Mouse (Mus musculus): ENCODE data around the gene Acadl. TPM values are rescaled to one million over a fixed set of nuclear protein-coding genes. Genes with fewer than 3 reads are reported as not detected.

Acadl gene
- polyA plus RNA-seq (2014; fragmentation: Nextera tagmentation; extraction: Ambion mirVana) = 40.7 and 60.7 TPM in 2 replicates

DNA sequence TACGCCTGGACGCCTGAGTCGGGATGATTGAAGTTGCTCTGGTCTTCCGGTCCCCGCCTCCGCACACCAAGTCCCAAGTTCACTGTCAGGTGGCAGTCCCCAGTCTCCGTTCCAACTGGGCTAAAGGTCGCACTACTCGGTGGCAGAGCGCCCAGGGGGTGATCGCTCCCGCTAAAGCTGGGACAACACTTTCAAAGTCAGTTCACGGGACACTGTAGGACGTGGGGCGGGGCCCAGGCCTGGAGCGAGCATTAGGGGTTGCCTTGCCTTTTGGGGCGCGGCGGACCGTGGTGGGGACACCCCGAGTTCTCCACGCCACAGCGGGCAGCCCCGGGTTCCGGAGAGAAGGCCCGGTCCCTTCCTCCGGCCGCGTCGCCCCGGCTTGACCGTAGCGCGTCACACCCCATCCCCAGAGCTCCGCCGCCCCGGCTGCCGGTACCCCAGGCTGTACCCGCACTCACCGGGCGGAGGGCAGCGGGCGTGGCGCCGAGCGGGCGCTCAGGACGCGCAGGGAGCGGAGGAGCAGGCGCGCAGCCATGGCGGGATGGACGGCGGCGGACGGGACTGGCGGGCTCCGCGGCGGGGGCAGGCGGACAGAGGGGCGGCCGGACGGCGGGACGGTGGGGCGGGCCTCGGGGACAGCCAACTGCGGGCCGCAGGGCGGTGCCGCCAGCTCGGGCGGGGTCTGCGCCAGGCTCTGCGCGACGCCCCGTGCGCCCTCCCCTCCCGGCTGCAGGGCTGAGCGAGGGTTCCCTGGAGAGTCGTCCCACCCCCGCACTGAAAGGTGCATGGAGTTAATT is at the start of gene Acadl:
Gene Acadl (minus strand): TSS at position 566 of the 800 bp plus-strand sequence.
- H3K4me3 ChIP-seq (ENCODE audit: low read depth, low read length) = peak within 1 kb of the TSS; percentile 70
- no peaks in the 10 kb centered on the region for H3K27me3 ChIP-seq (ENCODE audit: control insufficient read depth, insufficient read depth, low read length)
- ATAC-seq (ENCODE audit: low read depth) = peak; percentile 90
- no peaks in the 10 kb centered on the region for H3K4me1 ChIP-seq (ENCODE audit: control insufficient read depth, insufficient read depth, low read length)
- no peaks in the 10 kb centered on the region for H3K36me3 ChIP-seq (ENCODE audit: control insufficient read depth, insufficient read depth, low read length)
- H3K9me3 ChIP-seq (ENCODE audit: control insufficient read depth, low read length) = 0 out of 2 replicates have a peak, but pooled peaks cover 2% of the 10 kb centered on the region
- peak within 1 kb of the TSS; percentile 73; the same call in 1 of the 2 replicates for H3K27ac ChIP-seq (ENCODE audit: low read depth, low read length)
- under 1% methylated on average over 82 of the region's 85 CpGs for WGBS
- H3K4me2 ChIP-seq (ENCODE audit: low read depth, low read length) = peak within 1 kb of the TSS; percentile 82
- H3K9ac ChIP-seq (replicated peaks; ENCODE audit: low read depth, low read length) = peak within 1 kb of the TSS; percentile 82

DNA sequence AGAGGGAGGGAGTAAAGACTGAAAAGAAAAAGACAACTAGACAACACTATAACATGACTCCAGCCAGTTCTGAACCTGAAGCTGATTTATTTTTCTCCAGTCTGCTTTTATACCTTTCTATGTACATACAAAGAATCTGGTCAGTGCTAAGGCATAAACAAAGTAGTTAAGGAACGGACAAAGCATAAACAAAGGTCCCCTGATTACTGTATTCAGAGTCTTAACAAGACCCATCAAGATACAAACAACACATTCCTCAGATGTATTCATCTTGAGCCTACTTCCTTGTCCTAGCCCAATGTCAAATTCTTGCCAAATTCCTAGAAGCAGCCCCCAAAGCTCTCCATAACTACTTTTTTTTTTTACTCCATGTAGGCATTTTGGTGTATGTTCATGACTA is 49.2 kb upstream of the Acadl start:
- 84% methylated on average over 1 of the region's 1 CpGs for WGBS
- Histone ChIP-seq H3K9me3 (ENCODE audit: control insufficient read depth, low read length) (no peaks in the 10 kb centered on the region), H3K27me3 (ENCODE audit: control insufficient read depth, insufficient read depth, low read length) (no peaks in the 10 kb centered on the region), H3K4me1 (ENCODE audit: control insufficient read depth, insufficient read depth, low read length) (no peaks in the 10 kb centered on the region), H3K4me2 (ENCODE audit: low read depth, low read length) (no peak overlapping the region), H3K4me3 (ENCODE audit: low read depth, low read length) (no peak overlapping the region), H3K27ac (ENCODE audit: low read depth, low read length) (no peak overlapping the region), H3K36me3 (ENCODE audit: control insufficient read depth, insufficient read depth, low read length) (no peaks in the 10 kb centered on the region), H3K9ac (replicated peaks; ENCODE audit: low read depth, low read length) (no peak overlapping the region)
- no peak for ATAC-seq (ENCODE audit: low read depth)

DNA sequence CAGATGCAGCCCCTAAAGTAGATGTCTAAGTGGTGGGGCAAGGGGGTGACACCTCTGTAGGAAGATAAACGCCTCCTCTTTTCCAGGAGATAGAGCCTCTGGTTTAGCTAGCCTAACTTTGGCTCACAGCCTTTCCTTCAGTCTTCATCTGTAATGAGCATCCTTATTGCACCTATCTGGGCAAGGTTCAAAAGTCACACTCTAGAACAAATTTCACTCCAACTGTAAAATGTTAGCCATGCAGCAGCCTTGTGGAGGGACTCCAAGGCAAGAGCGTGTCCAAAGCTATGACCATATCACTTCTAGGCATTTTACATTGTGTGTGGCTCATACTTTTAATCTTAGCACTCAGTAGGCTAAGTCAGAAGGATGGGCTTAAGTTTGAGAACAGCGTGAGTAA is 39.5 kb upstream of the Acadl start:
- WGBS = 90% methylated on average over 3 of the region's 3 CpGs
- Histone ChIP-seq H3K4me1 (ENCODE audit: control insufficient read depth, insufficient read depth, low read length) (peaks cover under 1% of the 10 kb centered on the region; the same call in 1 of the 2 replicates), H3K4me2 (ENCODE audit: low read depth, low read length) (no peak overlapping the region), H3K27me3 (ENCODE audit: control insufficient read depth, insufficient read depth, low read length) (no peaks in the 10 kb centered on the region), H3K9ac (replicated peaks; ENCODE audit: low read depth, low read length) (no peak overlapping the region), H3K27ac (ENCODE audit: low read depth, low read length) (no peak overlapping the region), H3K36me3 (ENCODE audit: control insufficient read depth, insufficient read depth, low read length) (no peaks in the 10 kb centered on the region), H3K4me3 (ENCODE audit: low read depth, low read length) (no peak overlapping the region), H3K9me3 (ENCODE audit: control insufficient read depth, low read length) (no peaks in the 10 kb centered on the region)
- ATAC-seq (ENCODE audit: low read depth) = no peak

DNA sequence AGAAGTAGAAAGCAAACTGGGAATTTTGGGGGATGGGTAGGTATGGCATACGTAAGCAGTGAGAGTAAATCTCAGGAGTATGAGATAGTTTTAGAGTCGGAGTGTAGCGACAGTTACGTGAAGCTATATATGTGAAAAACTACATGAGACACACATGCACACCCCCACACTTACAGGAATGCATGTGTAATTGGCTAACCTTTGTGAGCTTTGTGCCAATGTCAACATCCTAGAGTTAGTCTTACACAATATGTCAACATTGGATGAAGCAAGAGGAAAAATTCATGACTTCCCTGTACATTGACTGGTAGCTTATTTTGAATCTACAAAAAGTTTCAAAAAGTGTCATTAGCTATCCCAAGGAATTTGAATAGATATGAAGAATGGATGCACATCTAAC is 37.9 kb upstream of the Acadl start:
- Histone ChIP-seq H3K4me1 (ENCODE audit: control insufficient read depth, insufficient read depth, low read length) (peaks cover 5% of the 10 kb centered on the region; the same call in 1 of the 2 replicates), H3K36me3 (ENCODE audit: control insufficient read depth, insufficient read depth, low read length) (no peaks in the 10 kb centered on the region), H3K4me2 (ENCODE audit: low read depth, low read length) (no peak overlapping the region), H3K4me3 (ENCODE audit: low read depth, low read length) (no peak overlapping the region), H3K27me3 (ENCODE audit: control insufficient read depth, insufficient read depth, low read length) (no peaks in the 10 kb centered on the region), H3K9ac (replicated peaks; ENCODE audit: low read depth, low read length) (no peak overlapping the region), H3K27ac (ENCODE audit: low read depth, low read length) (no peak overlapping the region), H3K9me3 (ENCODE audit: control insufficient read depth, low read length) (no peaks in the 10 kb centered on the region)
- no peak for ATAC-seq (ENCODE audit: low read depth)
- WGBS = 95% methylated on average over 4 of the region's 4 CpGs

DNA sequence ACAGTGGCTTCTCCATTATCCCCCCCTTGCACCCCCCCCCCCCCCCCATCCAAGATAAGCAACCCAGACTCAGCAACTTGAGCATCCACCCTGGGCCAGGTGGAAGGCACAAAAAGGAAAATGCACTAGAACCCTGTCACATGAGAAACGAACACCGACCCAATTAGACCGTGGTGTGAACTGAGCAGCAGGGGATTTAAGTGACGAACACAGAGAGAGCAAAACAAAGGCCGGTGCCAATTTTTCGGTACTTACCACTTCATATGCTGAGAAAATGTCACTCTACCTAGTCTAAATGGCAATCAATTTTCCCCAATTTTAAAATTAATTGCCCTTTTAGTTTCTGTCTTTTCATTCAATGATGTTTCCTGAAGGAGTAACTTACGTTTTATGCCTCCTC is 35.2 kb upstream of the Acadl start:
- Histone ChIP-seq H3K4me3 (ENCODE audit: low read depth, low read length) (no peak overlapping the region), H3K9ac (replicated peaks; ENCODE audit: low read depth, low read length) (no peak overlapping the region), H3K4me1 (ENCODE audit: control insufficient read depth, insufficient read depth, low read length) (peaks cover 7% of the 10 kb centered on the region; the same call in 1 of the 2 replicates), H3K9me3 (ENCODE audit: control insufficient read depth, low read length) (no peaks in the 10 kb centered on the region), H3K4me2 (ENCODE audit: low read depth, low read length) (no peak overlapping the region), H3K27ac (ENCODE audit: low read depth, low read length) (no peak overlapping the region), H3K27me3 (ENCODE audit: control insufficient read depth, insufficient read depth, low read length) (no peaks in the 10 kb centered on the region), H3K36me3 (ENCODE audit: control insufficient read depth, insufficient read depth, low read length) (no peaks in the 10 kb centered on the region)
- ATAC-seq (ENCODE audit: low read depth) = no peak
- 63% methylated on average over 7 of the region's 7 CpGs for WGBS

DNA sequence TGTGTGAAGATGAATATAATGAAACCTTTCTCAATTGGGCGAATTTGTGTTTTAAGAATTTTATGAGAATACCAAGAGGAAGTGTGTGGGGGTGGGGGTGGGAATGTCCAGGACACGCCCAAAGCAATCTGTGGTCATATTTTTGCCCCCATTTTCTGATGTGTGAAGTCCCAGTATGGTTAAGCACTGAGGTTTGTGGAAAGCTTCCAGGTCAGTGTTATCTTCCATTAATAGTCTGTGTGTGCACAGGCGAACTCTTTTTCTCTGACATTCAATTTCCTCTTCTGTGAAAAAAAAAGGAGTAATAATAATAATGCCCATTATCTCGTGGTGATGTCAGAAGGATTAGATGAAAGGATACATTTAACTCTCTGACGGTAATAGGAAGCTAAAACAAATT is 33.5 kb upstream of the Acadl start:
- no peaks in the 10 kb centered on the region for H3K9me3 ChIP-seq (ENCODE audit: control insufficient read depth, low read length)
- peak overlapping the region; percentile 82 for H3K27ac ChIP-seq (ENCODE audit: low read depth, low read length)
- no peaks in the 10 kb centered on the region for H3K36me3 ChIP-seq (ENCODE audit: control insufficient read depth, insufficient read depth, low read length)
- H3K4me2 ChIP-seq (ENCODE audit: low read depth, low read length) = peak overlapping the region; percentile 42; the same call in 1 of the 2 replicates
- peak overlapping the region; percentile 50; the same call in 1 of the 2 replicates for H3K9ac ChIP-seq (replicated peaks; ENCODE audit: low read depth, low read length)
- H3K4me1 ChIP-seq (ENCODE audit: control insufficient read depth, insufficient read depth, low read length) = peaks cover 7% of the 10 kb centered on the region; the same call in 1 of the 2 replicates
- WGBS = 35% methylated on average over 5 of the region's 5 CpGs
- peak; percentile 60 for ATAC-seq (ENCODE audit: low read depth)
- H3K27me3 ChIP-seq (ENCODE audit: control insufficient read depth, insufficient read depth, low read length) = no peaks in the 10 kb centered on the region
- H3K4me3 ChIP-seq (ENCODE audit: low read depth, low read length) = no peak overlapping the region

DNA sequence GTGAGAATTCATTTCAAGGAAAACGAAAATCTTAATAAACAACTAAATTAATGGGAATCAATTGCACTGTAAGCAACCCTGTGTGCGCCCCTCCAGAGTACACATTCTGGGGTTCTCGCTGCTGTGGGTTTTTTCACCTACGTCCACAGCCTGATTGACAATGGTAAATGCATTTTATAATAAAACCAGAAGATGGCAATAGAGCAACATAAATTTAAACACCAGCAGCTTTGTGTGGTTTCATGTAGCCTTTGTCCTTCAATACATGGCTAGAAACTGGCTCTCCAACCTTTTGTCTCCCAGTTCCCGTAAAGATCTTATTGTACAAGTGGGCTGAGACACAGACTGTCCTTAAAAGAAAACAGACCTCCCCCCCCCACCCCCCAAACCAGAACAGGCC is 33.0 kb upstream of the Acadl start:
- Histone ChIP-seq H3K4me1 (ENCODE audit: control insufficient read depth, insufficient read depth, low read length) (peaks cover 7% of the 10 kb centered on the region; the same call in 1 of the 2 replicates), H3K36me3 (ENCODE audit: control insufficient read depth, insufficient read depth, low read length) (no peaks in the 10 kb centered on the region), H3K27me3 (ENCODE audit: control insufficient read depth, insufficient read depth, low read length) (no peaks in the 10 kb centered on the region), H3K4me3 (ENCODE audit: low read depth, low read length) (no peak overlapping the region), H3K9ac (replicated peaks; ENCODE audit: low read depth, low read length) (peak overlapping the region; percentile 50; the same call in 1 of the 2 replicates), H3K4me2 (ENCODE audit: low read depth, low read length) (peak overlapping the region; percentile 42; the same call in 1 of the 2 replicates), H3K27ac (ENCODE audit: low read depth, low read length) (peak overlapping the region; percentile 82), H3K9me3 (ENCODE audit: control insufficient read depth, low read length) (no peaks in the 10 kb centered on the region)
- 31% methylated on average over 5 of the region's 5 CpGs for WGBS
- ATAC-seq (ENCODE audit: low read depth) = peak; percentile 87

DNA sequence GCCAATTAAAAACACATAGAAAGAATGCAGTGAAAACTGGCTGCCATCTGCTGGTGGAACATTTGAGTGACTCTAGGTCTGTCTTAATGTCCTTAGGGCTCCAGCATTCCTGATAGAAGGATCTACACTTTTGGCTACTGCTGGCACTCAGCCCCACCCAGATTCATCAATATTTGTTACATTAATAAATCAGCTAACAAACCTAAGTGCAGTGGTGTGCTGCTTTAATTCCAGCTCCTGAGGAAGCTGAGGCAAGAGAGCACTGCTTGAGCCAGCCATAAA is 32.7 kb upstream of the Acadl start:
- ATAC-seq (ENCODE audit: low read depth) = peak; percentile 77
- Histone ChIP-seq H3K9me3 (ENCODE audit: control insufficient read depth, low read length) (no peaks in the 10 kb centered on the region), H3K27me3 (ENCODE audit: control insufficient read depth, insufficient read depth, low read length) (no peaks in the 10 kb centered on the region), H3K27ac (ENCODE audit: low read depth, low read length) (no peak overlapping the region; the same call in 1 of the 2 replicates), H3K36me3 (ENCODE audit: control insufficient read depth, insufficient read depth, low read length) (no peaks in the 10 kb centered on the region), H3K4me3 (ENCODE audit: low read depth, low read length) (no peak overlapping the region), H3K9ac (replicated peaks; ENCODE audit: low read depth, low read length) (no peak overlapping the region; the same call in 1 of the 2 replicates), H3K4me2 (ENCODE audit: low read depth, low read length) (peak overlapping the region; percentile 42; the same call in 1 of the 2 replicates), H3K4me1 (ENCODE audit: control insufficient read depth, insufficient read depth, low read length) (peaks cover 7% of the 10 kb centered on the region; the same call in 1 of the 2 replicates)

DNA sequence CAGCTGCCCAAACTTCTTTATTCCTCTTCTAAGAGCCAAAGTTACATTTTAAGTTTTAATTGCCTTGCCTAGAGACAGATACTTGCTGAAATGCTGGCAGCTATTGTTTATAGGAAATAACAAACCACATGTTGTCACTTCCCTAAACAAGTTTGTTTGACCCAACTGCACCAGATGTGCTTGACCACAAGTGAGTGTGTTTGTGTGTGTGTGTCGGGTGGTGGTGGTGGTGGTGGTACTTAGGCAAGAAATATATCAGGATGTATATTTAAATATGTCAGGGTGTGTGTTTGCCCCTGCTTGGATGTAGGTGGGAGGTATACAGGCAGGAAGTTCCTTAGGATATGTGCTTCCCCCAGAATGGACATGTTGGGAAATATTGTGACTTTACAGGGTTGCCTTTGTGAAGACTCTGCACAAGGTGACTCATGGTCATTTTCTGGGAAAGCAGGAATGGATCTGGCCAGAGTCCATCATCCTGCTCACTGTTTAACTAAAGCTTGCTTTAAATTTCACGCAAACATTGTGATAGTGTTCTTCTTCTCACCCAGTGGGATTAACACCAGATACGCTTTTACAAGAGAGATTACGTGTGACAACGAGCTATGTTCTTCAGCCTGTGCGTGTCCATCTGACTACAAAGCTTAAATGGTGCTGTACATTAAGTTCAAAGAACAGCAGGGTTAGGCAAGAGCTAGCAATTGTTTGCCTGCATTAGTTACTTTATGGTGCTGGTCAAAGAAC is 32.2 kb upstream of the Acadl start:
- Histone ChIP-seq H3K36me3 (ENCODE audit: control insufficient read depth, insufficient read depth, low read length) (no peaks in the 10 kb centered on the region), H3K27me3 (ENCODE audit: control insufficient read depth, insufficient read depth, low read length) (no peaks in the 10 kb centered on the region), H3K4me1 (ENCODE audit: control insufficient read depth, insufficient read depth, low read length) (peaks cover 7% of the 10 kb centered on the region; the same call in 1 of the 2 replicates), H3K4me3 (ENCODE audit: low read depth, low read length) (no peak overlapping the region), H3K9me3 (ENCODE audit: control insufficient read depth, low read length) (no peaks in the 10 kb centered on the region), H3K4me2 (ENCODE audit: low read depth, low read length) (no peak overlapping the region), H3K27ac (ENCODE audit: low read depth, low read length) (no peak overlapping the region), H3K9ac (replicated peaks; ENCODE audit: low read depth, low read length) (no peak overlapping the region)
- 61% methylated on average over 6 of the region's 6 CpGs for WGBS
- ATAC-seq (ENCODE audit: low read depth) = no peak
